Mouse (Mus musculus): ENCODE measurements at regions not wholly inside any gene's neighbourhood (a gene's known extent, or its start where the extent isn't known, plus 50 kb on each side); places are given as distances from the start of the nearest gene placed in this dataset.
"Not testable (repeated sequence)": the region's sequence is repeated elsewhere in the genome, so short reads cannot be mapped to it uniquely, and the experiment has no call there.

DNA sequence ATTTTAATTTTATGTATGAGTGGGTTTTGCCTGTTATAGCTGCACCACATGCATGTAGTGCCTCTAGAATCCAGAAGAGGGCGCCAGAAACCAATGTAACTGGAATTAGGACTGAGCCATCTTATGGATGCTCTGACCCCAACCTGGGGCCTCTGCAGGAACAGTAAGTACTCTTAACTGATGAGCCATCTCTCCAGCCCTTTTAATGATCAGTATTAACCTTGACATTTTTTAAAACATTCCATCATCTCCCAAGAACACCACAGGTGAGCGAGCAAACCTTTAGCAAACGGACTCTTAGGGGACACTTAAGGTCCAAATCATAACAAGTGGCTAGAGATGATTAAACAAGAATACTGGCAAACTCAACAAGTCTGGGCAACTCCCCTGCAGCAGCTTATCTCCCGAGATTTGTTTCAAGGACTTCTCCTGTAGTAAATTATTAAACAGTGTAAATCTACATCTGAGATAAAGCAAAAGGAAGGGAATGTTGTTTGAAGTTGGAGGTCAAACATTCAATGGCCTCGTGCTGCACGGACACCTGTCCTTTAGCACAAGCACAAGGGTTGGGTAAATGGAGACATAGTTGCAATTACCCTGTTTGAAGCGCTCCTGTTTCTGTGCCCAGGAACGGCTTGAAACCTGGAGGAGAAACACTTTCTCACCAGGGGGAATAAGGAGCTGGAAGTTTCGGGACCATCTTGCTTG, 75.9 kb upstream of the Cpsf6 start:
- 50% methylated on average over 9 of the region's 9 CpGs for WGBS
- Histone ChIP-seq H3K27me3 (replicated peaks) (no peaks in the 10 kb centered on the region), H3K27ac (peak overlapping the region; percentile 75), H3K36me3 (no peaks in the 10 kb centered on the region), H3K9ac (no peak overlapping the region), H3K9me3 (no peaks in the 10 kb centered on the region), H3K4me3 (replicated peaks) (no peak overlapping the region), H3K4me2 (no peak overlapping the region), H3K4me1 (no peaks in the 10 kb centered on the region)
- peak; percentile 77 for ATAC-seq (ENCODE audit: insufficient read depth, low FRiP score, low read depth)

DNA sequence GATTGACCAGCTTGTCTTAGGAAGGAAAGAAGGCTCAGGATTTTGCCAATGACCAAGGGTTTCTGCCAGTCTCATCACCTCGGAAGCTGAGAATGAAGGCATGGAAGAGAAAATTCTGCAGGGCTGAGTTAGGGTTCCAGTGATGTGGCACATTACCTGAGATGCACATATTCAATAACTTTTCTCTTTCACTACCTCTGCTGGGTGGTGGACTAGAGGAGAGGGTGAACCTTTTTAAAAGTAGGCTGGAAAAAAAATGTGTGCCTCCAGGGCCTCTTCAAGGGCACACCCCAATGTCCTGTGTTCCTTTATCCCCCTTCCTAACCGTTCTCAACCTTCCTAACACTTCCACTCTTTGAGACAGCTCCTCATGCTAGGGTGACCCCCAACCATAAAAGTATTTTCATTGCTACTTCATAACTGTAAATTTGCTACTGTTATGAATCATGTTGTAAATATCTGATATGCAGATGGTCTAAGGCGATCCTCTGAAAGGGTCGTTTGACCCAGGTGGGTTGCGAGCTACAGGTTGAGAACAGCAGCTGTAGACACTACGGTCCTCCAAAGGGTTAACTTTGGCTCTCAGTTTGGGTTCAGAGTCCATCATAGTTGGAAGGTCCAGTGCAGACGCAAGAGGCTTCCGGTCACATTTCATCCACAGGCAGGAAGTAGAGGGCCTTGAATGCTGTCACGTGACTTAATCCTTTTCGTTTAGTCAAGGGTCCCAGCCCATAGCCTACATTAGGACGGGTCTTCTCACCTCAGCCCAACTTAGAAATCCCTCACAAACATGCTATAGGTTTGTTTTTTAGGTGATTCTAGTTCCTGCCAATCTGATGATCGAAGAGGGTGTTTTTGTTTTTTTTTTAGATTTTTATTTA, 75.1 kb upstream of the Cpsf6 start:
- ATAC-seq (ENCODE audit: insufficient read depth, low FRiP score, low read depth), result no peak
- Histone ChIP-seq H3K9ac (no peak overlapping the region), H3K4me1 (no peaks in the 10 kb centered on the region), H3K27me3 (replicated peaks) (no peaks in the 10 kb centered on the region), H3K4me3 (replicated peaks) (no peak overlapping the region), H3K27ac (peak overlapping the region; percentile 26; the same call in 1 of the 2 replicates), H3K4me2 (no peak overlapping the region), H3K9me3 (no peaks in the 10 kb centered on the region), H3K36me3 (no peaks in the 10 kb centered on the region)
- WGBS, result 60% methylated on average over 12 of the region's 12 CpGs

DNA sequence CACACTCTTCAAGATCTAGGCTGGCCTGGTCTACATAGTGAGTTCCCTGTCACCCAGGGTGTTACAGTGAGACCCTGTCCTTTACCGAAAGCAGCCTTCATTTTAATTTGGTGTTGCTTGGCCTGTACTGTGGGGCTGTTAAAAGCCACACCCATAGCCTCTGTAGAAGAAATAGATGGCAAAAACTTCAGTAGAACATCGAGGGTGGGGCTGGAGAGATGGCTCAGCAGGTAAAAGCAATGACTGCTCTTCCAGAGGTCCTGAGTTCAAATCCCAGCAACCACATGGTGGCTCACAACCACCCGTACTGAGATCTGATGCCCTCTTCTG, 74.3 kb upstream of the Cpsf6 start:
- H3K4me2 ChIP-seq, result no peak overlapping the region
- H3K27me3 ChIP-seq (replicated peaks), result no peaks in the 10 kb centered on the region
- no peaks in the 10 kb centered on the region for H3K36me3 ChIP-seq
- no peak for ATAC-seq (ENCODE audit: insufficient read depth, low FRiP score, low read depth)
- no peak overlapping the region for H3K4me3 ChIP-seq (replicated peaks)
- WGBS, result 85% methylated on average over 3 of the region's 3 CpGs
- no peaks in the 10 kb centered on the region for H3K9me3 ChIP-seq
- no peak overlapping the region for H3K9ac ChIP-seq
- no peak overlapping the region for H3K27ac ChIP-seq
- H3K4me1 ChIP-seq, result no peaks in the 10 kb centered on the region

DNA sequence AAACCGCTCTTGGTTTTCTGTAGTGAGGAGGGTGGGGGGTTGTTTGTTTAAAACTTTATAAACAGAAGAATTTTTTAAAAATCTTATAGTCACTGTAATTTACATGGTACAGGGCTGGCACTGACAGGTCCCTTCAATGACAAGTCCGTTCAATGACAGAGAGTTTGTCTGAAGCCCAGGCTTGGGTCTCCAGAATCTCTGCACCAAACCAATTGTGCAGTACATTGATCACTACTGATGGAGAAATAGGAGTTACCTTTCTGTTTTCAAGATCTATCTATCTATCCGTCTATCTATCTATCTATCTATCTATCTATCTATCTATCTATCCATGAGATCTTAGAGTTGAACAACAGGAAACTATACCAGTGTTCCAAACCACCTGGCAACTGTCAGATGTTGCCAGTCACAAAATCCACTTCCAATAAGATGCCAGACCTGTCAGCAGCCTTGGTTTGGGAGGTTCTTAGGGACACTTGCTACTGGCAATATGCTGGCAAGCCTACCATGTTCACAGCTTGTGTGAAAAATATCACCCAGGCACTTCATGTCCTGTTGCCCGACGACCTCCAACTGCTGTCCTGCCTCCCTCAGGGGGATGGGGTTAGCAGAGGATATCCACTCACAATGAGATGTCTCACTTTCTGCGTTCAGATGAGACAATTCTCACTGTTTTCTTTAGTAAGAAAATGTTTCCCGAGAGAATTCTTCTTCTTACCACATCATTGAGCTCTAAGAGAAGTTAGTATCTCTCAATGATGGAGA, 73.8 kb upstream of the Cpsf6 start:
- Histone ChIP-seq H3K27ac (no peak overlapping the region), H3K9ac (no peak overlapping the region), H3K27me3 (replicated peaks) (no peaks in the 10 kb centered on the region), H3K4me2 (no peak overlapping the region), H3K4me3 (replicated peaks) (no peak overlapping the region), H3K9me3 (no peaks in the 10 kb centered on the region), H3K4me1 (no peaks in the 10 kb centered on the region), H3K36me3 (no peaks in the 10 kb centered on the region)
- 83% methylated on average over 7 of the region's 7 CpGs for WGBS
- no peak for ATAC-seq (ENCODE audit: insufficient read depth, low FRiP score, low read depth)

DNA sequence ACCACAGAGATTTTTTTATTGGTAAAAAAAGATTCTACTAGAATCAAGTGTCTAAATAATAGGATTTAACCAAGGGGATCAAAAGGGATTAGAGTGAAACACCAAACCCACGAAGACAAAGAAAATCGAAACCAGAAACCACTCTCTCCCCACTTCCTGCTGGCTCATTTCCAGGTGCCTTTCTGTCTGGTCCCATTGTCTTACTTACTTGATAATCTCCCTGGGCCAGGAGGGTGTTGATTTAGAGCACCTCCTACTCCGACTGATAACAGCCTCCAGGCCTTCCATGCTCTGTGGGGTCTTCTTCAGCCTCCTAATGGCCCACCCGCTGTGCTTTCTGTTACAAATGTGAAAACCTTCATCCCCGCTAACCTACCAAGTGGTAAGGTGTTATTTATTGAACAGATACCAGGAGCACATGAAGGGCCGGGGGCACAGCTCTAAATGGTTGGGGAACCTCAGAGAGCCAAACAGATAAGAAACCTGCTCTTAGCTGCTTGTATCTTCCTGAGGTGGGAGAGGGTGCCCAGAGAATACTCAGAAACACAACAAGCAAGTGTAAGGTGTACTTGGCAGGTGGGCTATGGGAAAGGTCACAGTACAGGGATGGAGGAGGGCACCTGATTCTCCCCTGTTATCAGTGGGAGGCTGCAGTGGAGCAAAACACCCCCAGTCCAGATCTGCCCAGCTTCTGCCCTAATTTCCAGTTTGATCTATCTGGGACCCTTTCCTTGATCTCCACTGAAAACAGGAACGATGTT, 72.6 kb upstream of the Cpsf6 start:
- no peak overlapping the region for H3K4me3 ChIP-seq (replicated peaks)
- H3K9ac ChIP-seq, result no peak overlapping the region
- H3K27ac ChIP-seq, result no peak overlapping the region
- H3K9me3 ChIP-seq, result no peaks in the 10 kb centered on the region
- H3K4me2 ChIP-seq, result no peak overlapping the region
- H3K36me3 ChIP-seq, result no peaks in the 10 kb centered on the region
- H3K27me3 ChIP-seq (replicated peaks), result no peaks in the 10 kb centered on the region
- 51% methylated on average over 7 of the region's 7 CpGs for WGBS
- no peaks in the 10 kb centered on the region for H3K4me1 ChIP-seq
- no peak for ATAC-seq (ENCODE audit: insufficient read depth, low FRiP score, low read depth)

DNA sequence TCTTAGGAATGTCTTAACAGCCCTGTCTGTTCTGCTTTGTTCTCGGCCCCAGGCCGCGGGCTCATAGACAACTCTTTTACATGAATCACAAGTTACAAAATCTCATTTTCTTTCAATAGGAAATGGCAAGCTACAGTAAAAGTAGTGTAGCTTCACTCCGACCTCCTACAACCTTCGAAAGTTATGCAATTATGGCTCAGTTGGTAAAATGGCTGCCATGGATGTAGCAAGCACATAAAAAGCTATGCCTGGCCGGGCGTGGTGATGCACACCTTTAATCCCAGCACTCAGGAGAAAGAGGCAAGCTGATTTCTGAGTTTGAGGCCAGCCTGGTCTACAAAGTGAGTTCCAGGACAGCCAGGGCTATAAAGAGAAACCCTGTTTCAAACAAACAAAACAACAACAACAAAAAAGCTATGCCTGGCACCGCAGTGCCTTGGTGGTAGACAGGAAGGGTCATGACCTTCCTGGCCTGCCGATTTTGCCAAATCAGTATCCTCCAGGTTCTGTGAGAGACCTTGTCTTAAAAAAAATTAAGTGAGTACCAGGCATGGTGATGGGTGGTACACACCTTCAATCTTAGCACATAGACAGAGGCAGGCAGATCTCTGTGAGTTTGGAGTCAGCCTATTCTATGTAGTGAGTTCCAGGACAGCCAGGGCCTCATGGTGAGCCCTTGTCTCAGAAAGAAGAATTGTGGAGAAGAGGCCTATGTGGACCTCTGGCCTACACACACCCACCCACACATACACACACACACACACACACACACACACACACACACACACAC, 71.8 kb upstream of the Cpsf6 start:
- Histone ChIP-seq H3K27me3 (replicated peaks) (no peaks in the 10 kb centered on the region), H3K27ac (no peak overlapping the region), H3K9ac (no peak overlapping the region), H3K4me2 (no peak overlapping the region), H3K36me3 (no peaks in the 10 kb centered on the region), H3K9me3 (no peaks in the 10 kb centered on the region), H3K4me1 (no peaks in the 10 kb centered on the region), H3K4me3 (replicated peaks) (no peak overlapping the region)
- no peak for ATAC-seq (ENCODE audit: insufficient read depth, low FRiP score, low read depth)
- WGBS, result 82% methylated on average over 9 of the region's 9 CpGs

DNA sequence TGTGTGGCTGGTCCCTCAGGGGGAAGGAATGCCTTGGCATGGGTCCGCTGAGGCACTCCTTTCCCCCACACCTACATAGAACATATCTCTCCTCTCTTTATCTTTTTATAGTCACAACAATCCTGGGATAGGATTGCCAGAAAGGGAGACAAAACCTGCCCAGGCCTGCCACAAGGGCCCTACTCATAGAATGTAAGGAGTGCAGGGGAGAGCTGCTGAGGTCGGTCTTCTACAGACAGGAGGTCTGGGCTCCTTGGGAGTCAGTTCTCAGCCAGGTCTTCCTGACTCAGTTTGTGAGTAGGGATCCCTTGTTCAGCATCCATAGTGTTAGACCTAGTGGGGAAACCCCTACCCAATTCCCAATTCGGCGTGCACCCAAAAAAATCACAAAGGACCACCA, 70.8 kb upstream of the Cpsf6 start:
- ATAC-seq (ENCODE audit: insufficient read depth, low FRiP score, low read depth), result no peak
- 74% methylated on average over 4 of the region's 4 CpGs for WGBS
- H3K9ac ChIP-seq, result no peak overlapping the region
- no peaks in the 10 kb centered on the region for H3K4me1 ChIP-seq
- no peak overlapping the region for H3K4me3 ChIP-seq (replicated peaks)
- no peak overlapping the region for H3K4me2 ChIP-seq
- H3K9me3 ChIP-seq, result no peaks in the 10 kb centered on the region
- H3K27me3 ChIP-seq (replicated peaks), result no peaks in the 10 kb centered on the region
- no peak overlapping the region for H3K27ac ChIP-seq
- no peaks in the 10 kb centered on the region for H3K36me3 ChIP-seq

DNA sequence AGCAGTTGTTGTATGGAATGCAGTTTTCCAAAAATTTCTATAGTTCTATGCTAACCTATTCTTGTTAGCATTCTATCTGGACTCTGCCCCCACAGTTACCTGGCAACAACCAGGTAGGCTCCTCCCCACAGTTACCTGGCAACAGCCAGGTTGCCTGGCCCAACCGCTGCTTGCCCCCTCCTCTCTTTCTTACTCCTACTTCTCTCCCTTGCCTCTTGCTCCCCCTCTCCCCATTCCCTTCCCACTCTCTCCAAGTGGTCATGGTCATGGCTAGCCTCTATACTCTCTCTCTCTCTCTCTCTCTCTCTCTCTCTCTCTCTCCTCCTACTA, 70.4 kb upstream of the Cpsf6 start:
- Histone ChIP-seq H3K9ac (no peak overlapping the region), H3K4me1 (no peaks in the 10 kb centered on the region), H3K27ac (no peak overlapping the region), H3K9me3 (no peaks in the 10 kb centered on the region), H3K27me3 (replicated peaks) (no peaks in the 10 kb centered on the region), H3K36me3 (no peaks in the 10 kb centered on the region), H3K4me2 (no peak overlapping the region), H3K4me3 (replicated peaks) (no peak overlapping the region)
- 48% methylated on average over 1 of the region's 1 CpGs for WGBS
- no peak for ATAC-seq (ENCODE audit: insufficient read depth, low FRiP score, low read depth)

DNA sequence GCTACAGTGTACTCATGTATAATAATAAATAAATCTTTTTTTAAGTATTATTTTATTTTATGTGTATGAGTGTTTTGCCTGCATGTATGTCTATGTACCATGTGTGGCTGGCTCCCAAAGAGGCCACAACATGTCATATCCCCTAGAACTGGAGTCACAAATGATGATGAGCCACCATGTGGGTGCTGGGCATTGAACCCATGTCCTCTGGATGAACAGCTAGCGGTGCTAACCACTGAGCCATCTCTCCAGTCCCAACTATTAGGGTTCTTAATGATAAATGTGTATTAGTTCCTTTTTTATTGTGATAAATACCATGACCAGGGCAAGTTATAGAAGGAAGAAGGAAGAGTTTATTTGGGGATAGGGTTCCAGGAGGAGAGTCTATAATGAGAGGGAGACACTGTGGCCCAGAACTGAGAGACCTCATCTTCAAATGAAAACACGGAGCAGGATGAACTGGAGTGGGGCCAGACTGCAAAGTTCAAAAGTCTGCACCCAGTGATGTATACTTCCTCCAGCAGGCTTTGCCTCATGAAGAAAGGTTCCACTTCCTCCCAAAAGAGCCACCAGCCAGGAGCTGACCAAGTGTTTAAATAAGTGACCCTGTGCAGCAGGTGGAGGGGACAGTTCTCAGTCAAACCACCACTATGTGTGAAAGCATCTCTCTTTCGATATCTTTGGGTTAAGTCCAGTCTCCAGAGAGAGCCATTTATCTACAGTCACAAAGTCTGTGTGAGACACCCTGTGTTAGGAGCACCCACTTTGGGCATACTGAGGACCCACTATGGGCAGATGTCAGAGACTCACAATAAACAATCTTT, 69.8 kb upstream of the Cpsf6 start:
- H3K36me3 ChIP-seq, result no peaks in the 10 kb centered on the region
- 0 out of 2 replicates have a peak, but pooled peaks have one; percentile 25 for ATAC-seq (ENCODE audit: insufficient read depth, low FRiP score, low read depth)
- no peak overlapping the region for H3K27ac ChIP-seq
- H3K4me1 ChIP-seq, result no peaks in the 10 kb centered on the region
- H3K9me3 ChIP-seq, result no peaks in the 10 kb centered on the region
- no peak overlapping the region for H3K4me3 ChIP-seq (replicated peaks)
- H3K4me2 ChIP-seq, result no peak overlapping the region
- H3K9ac ChIP-seq, result no peak overlapping the region
- no peaks in the 10 kb centered on the region for H3K27me3 ChIP-seq (replicated peaks)
- 79% methylated on average over 3 of the region's 3 CpGs for WGBS

DNA sequence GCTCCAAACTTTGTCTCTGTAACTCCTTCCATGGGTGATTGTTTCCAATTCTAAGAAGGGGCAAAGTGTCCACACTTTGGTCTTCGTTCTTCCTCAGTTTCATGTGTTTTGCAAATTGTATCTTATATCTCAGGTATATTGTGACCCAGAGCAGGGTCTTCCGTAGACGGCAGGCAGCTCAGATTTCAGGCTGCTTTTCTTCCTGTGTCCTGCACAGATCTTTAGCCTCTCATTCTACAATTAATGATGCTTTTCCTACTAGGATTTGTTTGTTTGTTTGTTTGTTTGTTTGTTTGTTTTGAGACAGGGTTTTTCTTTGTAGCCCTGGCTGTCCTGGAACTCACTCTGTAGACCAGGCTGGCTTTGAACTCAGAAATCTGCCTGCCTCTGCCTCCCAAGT, 69.0 kb upstream of the Cpsf6 start:
- H3K9me3 ChIP-seq; H3K4me3 ChIP-seq (replicated peaks); H3K4me1 ChIP-seq; H3K9ac ChIP-seq; H3K4me2 ChIP-seq; H3K27me3 ChIP-seq (replicated peaks); H3K36me3 ChIP-seq; H3K27ac ChIP-seq; ATAC-seq (ENCODE audit: insufficient read depth, low FRiP score, low read depth): not testable (repeated sequence)
- WGBS, result 91% methylated on average over 3 of the region's 3 CpGs
